Mouse (Mus musculus) erythroblast, embryonic 14.5 days (primary cell): Measurements from ENCODE around the gene Elp1.

Source experiments
- GATA1 ChIP-seq: IDR thresholded peaks from 2 replicates; pipeline ENCODE4 v1.6.1; 2012; ENCODE audit warnings: low read length, inconsistent platforms, mixed read lengths
- TAL1 ChIP-seq: IDR thresholded peaks from 3 replicates; pipeline ENCODE4 v1.6.1; 2012; ENCODE audit warnings: low read length, inconsistent platforms, mixed read lengths

- TF ChIP-seq GATA1 = no peak
- no peak for TF ChIP-seq TAL1
Measured at GRCm38 (mm10) chr4:56842501-56842900, 40.4 kb upstream of the Elp1 start.
